Mouse (Mus musculus) layer of hippocampus, postnatal 25 days (tissue): ENCODE data around the gene Proca1. TPM values are rescaled to one million over a fixed set of nuclear protein-coding genes. Genes with fewer than 3 reads are reported as not detected.
A peak's percentile ranks its signal among the peaks of the same experiment; 100 is the strongest.

Source experiments
- DNase-seq, 2 experiments: peaks; one replicate each; pipeline ENCODE4 v3.0.0; 2022; ENCODE audit warnings: mixed read lengths in 2 of 2, low spot score in 1 of 2; ENCODE audit errors: extremely low spot score in 1 of 2
- total RNA-seq, 2 experiments: library from RNA; stranded (reverse); gene quantifications; 2 replicates each; pipeline ENCODE4 v1.2.3; 2021

Proca1 gene
- total RNA-seq, 2 experiments from 2014 or later, result 5.0 to 5.4 TPM

- peak in 1 of 2 experiments; percentile 65 for DNase-seq
These were observed 28.1 kb upstream of the Proca1 start, which contains the start of gene Traf4 for GRCm38 (mm10) chr11:78164924-78165760. Traf4 (minus strand) TSS chr11:78165589.

DNA sequence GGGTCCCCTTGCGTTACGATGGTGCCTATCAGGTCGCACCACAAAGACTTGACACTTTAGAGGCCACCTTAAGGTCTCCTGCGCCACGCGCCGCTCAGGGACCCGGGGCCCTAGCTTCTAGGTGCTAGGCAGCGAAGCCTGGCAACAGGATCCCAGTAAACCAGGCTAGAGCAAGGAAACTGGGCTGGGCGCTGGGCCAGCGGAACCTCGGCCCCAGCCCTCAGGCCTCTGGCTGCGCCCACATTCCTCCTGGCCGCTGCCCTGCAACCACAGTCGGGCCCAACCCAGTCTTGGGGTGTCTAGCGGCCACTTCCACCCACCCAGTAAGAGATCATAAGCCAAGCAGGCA, 27.5 kb upstream of the Proca1 start:
- DNase-seq, result peak in 1 of 2 experiments; percentile 39

DNA sequence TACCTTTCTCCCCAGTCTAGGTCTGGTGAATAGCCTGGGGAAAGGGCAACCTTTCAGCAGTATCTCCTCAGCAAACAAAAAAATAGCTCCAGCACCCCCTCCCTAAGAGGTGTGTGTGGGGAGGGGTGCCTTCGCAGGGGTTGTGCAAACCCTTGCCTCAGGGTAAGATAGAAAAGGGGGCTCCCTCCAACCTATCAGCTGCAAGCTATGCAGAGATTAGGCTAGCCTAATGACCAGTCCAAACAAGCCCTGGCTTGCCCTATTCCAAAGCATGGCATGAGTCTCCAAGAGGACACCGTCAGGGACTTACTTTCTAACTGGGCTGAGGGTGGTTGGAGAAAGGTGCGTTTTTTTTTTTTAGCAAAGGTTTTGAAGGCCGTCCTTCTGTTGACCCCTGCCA, 27.0 kb upstream of the Proca1 start:
- no peak for DNase-seq

DNA sequence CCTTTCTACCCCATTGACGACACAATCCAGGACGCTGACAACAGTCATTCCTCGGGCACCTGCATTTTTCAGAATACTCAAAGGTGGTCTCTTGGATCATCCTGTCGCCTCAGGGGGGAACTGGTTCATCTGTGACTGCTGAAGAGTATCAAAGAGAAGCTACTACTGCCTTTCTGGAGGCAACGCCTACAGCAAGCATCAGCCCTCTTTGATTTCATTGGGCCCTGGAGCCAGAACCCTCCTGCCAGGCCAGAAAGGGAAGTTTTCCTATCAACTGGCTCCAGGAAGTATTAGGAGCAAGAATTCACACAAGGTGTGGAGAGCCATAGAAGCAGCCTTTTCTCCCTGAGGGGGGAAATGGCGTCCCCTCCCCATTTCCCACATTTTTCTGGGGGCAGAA, 26.6 kb upstream of the Proca1 start:
- no peak for DNase-seq

GRCm38 (mm10) chr11:78167257-78167959, 25.8 kb upstream of the Proca1 start:
- no peak for DNase-seq

DNA sequence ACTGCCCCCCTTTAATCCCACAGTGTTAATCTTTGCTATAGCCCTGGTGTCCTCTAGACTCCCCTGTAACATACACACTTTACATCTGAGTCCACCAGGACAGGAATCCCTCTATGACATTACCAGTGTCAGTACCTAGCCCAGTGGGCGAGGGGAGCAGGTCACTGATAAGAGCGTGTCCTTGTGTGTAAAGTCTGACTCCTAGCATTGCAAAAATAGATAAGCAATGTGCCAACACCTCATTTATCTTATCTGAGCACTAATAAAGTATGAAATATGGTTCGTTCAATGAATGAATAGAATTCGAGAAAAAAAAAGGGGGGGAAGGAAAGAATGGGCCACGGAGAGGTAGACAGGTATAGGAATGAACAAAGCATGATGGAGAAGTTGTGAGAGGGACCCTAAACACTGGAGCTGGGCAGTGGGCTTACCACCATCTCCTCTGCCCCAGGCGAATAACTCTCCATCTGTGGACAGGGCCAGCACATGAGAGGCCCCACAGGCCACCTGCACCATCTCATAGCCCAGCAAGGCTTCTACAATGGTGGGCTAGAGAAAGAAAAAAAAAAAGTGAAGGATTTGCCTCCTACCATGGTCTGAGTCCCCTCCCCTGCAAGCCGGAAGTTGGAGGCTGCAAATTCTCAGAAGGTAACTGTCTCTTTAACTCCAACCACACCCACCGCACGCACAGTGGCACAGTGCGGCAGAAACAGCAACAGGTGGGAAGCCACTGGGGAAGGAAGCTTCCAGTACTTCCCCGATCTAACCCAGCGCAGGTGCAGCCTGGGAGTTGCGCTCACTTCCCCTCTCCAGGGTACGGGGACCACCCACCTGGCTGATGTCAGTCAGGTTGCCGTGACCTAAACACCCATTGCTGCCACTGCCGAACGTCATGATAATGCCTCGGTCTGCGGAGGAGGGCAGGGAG, 24.4 kb upstream of the Proca1 start:
- DNase-seq, result no peak

GRCm38 (mm10) chr11:78170306-78170705, 22.9 kb upstream of the Proca1 start:
- DNase-seq, result no peak

DNA sequence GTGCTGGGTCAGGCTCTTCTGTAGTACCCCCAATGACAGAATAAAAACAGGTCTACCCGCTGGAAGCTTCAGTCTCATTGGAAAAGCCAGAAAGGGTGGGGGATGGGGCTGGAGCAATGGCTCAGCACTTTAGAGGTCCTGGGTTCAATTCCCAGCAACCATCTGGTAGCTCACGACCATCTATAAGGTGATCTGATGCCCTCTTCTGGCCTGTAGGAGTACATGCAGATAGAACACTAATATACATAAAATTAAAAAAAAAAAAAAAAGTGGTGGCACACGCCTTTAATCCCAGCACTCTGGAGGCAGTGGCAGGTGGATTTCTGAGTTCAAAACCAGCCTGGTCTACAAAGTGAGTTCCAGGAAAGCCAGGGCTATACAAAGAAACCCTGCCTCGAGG, 21.9 kb upstream of the Proca1 start:
- no peak for DNase-seq

DNA sequence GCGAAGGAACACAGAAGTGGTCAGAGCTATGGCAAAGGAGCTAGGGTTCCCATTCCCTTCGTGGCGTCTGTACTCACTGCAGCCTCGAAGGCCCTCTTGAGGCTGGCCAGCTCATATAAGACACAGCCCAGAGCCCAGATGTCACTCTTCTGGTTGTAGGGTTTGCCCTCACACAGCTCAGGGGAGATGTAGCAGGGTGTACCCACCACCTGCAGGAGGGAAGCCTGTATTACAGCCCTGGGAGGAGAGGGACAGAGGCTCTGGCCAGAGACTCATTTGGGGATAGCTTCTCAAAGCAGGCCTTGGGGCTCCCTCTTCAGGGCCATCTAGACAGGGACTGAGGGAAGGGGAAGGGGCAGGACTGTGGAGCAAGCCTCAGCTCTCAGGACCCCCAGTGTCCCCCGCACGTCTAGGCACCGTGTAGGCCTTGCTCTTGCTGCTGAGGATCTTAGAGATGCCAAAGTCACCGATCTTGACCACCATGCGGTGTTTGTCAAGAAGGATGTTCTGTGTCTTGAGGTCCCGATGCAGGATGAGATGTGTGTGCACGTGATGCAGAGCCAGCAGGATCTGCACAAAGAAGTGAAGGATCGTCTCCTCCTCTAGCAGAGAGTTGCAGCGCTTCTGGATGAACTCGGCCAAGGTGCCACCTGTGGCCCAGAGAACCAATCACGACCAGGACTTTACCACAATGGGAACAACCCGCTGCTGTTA, 21.0 kb upstream of the Proca1 start:
- DNase-seq, result no peak

DNA sequence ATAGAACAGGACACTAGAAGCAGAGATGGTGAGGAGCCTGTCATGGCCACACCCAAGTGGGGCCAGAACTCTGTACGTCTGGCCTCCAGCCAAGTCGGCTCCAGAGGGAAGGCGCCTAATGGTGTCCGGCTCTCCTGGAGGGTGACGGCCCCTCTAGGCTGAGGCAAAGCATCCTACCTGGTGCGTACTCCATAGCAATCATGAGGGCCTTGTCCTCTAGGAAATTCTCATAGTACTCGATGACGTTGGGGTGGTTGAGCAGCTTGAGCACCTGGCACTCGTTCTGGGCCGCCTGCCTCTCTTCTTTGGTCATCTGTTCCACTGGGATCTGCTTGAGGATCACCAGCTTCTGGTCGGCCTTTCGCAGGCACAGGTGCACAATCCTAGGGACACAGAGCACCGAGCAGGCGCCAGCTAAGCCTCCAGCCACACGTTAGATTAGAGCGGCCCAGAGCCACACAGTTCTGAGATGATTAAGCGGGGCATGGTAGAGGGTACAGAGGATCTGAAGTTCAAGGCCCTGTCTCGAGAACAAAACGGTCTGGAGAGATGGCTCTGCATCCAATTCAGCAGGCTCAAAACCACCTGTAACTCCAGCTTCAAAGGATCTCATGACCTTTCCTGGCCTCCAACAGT, 20.3 kb upstream of the Proca1 start:
- DNase-seq, result no peak

- DNase-seq, result no peak
These were observed 18.7 kb upstream of the Proca1 start for GRCm38 (mm10) chr11:78174506-78174905.

DNA sequence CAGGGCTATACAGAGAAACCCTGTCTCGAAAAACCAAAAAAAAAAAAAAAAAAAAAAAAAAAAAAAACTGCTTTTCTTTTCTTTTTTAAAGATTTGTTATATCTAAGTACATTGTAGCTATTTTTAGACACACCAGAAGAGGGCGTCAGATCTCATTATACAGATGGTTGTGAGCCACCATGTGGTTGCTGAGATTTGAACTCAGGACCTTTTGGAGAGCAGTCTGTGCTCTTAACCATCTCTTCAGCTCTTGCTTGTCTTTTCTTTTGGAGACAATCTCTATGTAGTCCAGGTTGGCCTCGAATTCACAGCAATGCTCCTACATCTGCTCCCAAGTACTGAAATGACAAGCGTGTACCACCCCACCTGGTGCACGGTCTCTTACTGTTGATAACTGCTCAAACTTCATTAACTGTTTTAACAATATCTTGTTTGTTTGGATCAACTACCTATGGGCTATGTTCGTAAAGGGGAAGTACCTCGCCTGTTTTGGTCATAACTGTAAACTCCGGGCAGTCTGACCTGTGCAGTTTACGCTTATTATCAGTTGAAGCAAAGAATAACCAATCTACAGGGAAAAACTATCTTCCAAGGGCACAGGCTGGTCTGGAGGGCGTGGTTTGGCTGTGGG, 17.3 kb upstream of the Proca1 start:
- DNase-seq, result no peak

- DNase-seq, result peak in 1 of 2 experiments; percentile 66
These were observed 16.8 kb upstream of the Proca1 start, which contains the start of the genes Nek8 and Tlcd1 for GRCm38 (mm10) chr11:78176402-78176862. Nek8 (minus strand) TSS chr11:78176675. Tlcd1 (plus strand) TSS chr11:78176711.

GRCm38 (mm10) chr11:78176905-78177331, 16.3 kb upstream of the Proca1 start:
- no peak for DNase-seq

DNA sequence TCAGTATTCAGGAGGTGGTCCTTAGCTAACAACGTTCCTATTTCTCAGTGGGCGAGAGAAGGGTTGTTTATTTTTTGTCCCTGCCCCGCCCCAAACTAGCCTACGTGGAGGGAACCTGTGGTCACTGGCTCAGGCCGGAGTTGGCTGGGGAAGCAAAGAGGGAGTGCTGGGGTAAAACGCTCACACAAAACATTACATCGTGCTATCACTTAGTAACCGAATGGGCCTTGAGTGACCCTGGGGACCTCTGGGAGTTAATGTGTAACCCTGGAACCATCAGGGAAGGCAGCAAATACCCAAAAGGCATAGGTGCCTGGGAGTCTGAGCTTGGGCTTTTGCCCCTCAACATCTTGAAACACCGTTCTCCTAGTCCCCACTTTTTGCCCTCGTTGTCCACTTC, 15.8 kb upstream of the Proca1 start:
- no peak for DNase-seq

GRCm38 (mm10) chr11:78177903-78178858, 15.0 kb upstream of the Proca1 start:
- peak; percentile 93 for DNase-seq

DNA sequence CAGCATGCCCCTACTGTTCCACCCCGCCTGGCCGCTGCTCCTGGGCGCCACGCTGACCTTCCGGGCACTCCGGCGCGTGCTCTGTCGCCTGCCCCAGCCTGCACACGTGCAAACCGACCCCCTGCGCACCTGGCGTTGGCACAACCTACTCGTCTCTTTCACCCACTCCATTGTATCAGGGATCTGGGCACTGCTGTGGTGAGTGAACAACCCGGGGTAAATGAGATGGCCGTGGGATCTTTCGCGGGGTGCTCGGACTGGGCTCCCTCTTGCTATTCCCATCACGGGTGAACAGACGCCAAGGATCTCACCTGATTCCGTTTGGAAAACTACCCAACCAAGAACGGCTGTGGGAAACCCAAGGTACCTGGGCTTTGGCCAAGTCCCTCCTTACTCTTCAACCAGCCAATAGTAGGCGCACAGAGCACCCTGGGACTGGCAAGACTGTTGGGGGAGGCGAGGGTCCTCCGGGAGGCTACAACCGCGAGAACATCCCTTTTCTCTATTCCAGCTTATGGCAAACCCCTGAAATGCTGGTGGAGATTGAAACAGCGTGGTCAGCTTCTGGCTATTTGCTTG, 14.2 kb upstream of the Proca1 start:
- peak in 1 of 2 experiments; percentile 50 for DNase-seq
